Mouse (Mus musculus) heart, postnatal 0 days (tissue): ENCODE measurements at regions not wholly inside any gene's neighbourhood (a gene's known extent, or its start where the extent isn't known, plus 50 kb on each side); places are given as distances from the start of the nearest gene placed in this dataset.

ENCODE experiments used
- ATAC-seq: fragments of 200-750 bp; cut with Nextera tagmentation; 2 replicates; pipeline ENCODE4 v1.8.0; 2017; ENCODE audit warnings: low read depth, moderate number of reproducible peaks, moderate library complexity; ENCODE audit not compliant: insufficient read depth
- DNase-seq: peaks from one replicate; pipeline ENCODE4 v3.0.0-alpha.2; 2016; ENCODE audit warnings: low spot score
- H3K27ac ChIP-seq: fragments of 300-500 bp; sonication (generic); 2 replicates; pipeline ENCODE4 v1.5.1; 2014; ENCODE audit warnings: low read depth, mild to moderate bottlenecking
- H3K27me3 ChIP-seq: fragments of 300-500 bp; sonication (generic); 2 replicates; pipeline ENCODE4 v1.6.1; 2014; ENCODE audit warnings: low read length, mixed read lengths; ENCODE audit not compliant: control insufficient read depth, insufficient read depth
- H3K36me3 ChIP-seq: fragments of 300-500 bp; sonication (generic); replicated peaks from 2 replicates; pipeline ENCODE4 v1.6.1; 2014; ENCODE audit warnings: low read length, mixed read lengths; ENCODE audit not compliant: control insufficient read depth, insufficient read depth
- H3K4me1 ChIP-seq: fragments of 300-500 bp; sonication (generic); 2 replicates; pipeline ENCODE4 v1.6.1; 2014; ENCODE audit warnings: antibody characterized with exemption; ENCODE audit not compliant: control insufficient read depth, insufficient read depth
- H3K4me2 ChIP-seq: fragments of 300-500 bp; sonication (generic); 2 replicates; pipeline ENCODE4 v1.6.1; 2014; ENCODE audit warnings: low read depth, mild to moderate bottlenecking, low read length, moderate library complexity
- H3K4me3 ChIP-seq: fragments of 300-500 bp; sonication (generic); 2 replicates; pipeline ENCODE4 v1.5.1; 2014; ENCODE audit warnings: low read depth, low read length
- H3K9ac ChIP-seq: fragments of 300-500 bp; sonication (generic); replicated peaks from 2 replicates; pipeline ENCODE4 v1.6.1; 2014; ENCODE audit warnings: low read depth, low read length, mixed read lengths
- H3K9me3 ChIP-seq: fragments of 300-500 bp; sonication (generic); replicated peaks from 2 replicates; pipeline ENCODE4 v1.6.1; 2016; ENCODE audit warnings: low read length; ENCODE audit not compliant: control insufficient read depth
- CTCF ChIP-seq: IDR thresholded peaks from 2 replicates; pipeline ENCODE4 v1.5.1; 2016; ENCODE audit warnings: antibody characterized with exemption, control low read depth, low read depth
- EP300 ChIP-seq: IDR thresholded peaks from 2 replicates; pipeline ENCODE4 v1.6.1; 2016; ENCODE audit warnings: antibody characterized with exemption, low read depth
- WGBS: fragments of 180-500 bp; shearing (Covaris S2); extraction: QIAGEN DNeasy Blood & Tissue Kit; methylation state at CpG from one replicate; pipeline ENCODE4 v1.1.7; 2014; 5-methylcytosine and 5-hydroxymethylcytosine counted together

- no peak overlapping the region for H3K4me2 ChIP-seq
- H3K9ac ChIP-seq, result no peak overlapping the region
- H3K27ac ChIP-seq, result no peak overlapping the region
- DNase-seq (no peak), ATAC-seq (no peak)
- WGBS, result 66% methylated on average over 3 of the region's 3 CpGs
- H3K4me1 ChIP-seq, result no peaks in the 10 kb centered on the region
- H3K36me3 ChIP-seq, result no peaks in the 10 kb centered on the region
- H3K9me3 ChIP-seq, result no peaks in the 10 kb centered on the region
- H3K4me3 ChIP-seq, result no peak overlapping the region
- no peaks in the 10 kb centered on the region for H3K27me3 ChIP-seq
- TF ChIP-seq EP300 (no peak), CTCF (no peak)
These were observed 86.4 kb downstream of the Anapc4 start for GRCm38 (mm10) chr5:52920251-52920650.

GRCm38 (mm10) chr5:52920722-52921264 lies 87.0 kb downstream of the Anapc4 start:
- H3K27me3 ChIP-seq, result no peaks in the 10 kb centered on the region
- no peak for DNase-seq
- no peak overlapping the region for H3K4me2 ChIP-seq
- TF ChIP-seq CTCF (no peak), EP300 (no peak)
- no peak overlapping the region for H3K4me3 ChIP-seq
- no peak for ATAC-seq
- H3K9ac ChIP-seq, result no peak overlapping the region
- 66% methylated on average over 7 of the region's 7 CpGs for WGBS
- H3K9me3 ChIP-seq, result no peaks in the 10 kb centered on the region
- H3K27ac ChIP-seq, result no peak overlapping the region
- no peaks in the 10 kb centered on the region for H3K36me3 ChIP-seq
- H3K4me1 ChIP-seq, result no peaks in the 10 kb centered on the region

- no peaks in the 10 kb centered on the region for H3K27me3 ChIP-seq
- H3K9me3 ChIP-seq, result no peaks in the 10 kb centered on the region
- WGBS, result 74% methylated on average over 6 of the region's 6 CpGs
- no peak for ATAC-seq
- no peaks in the 10 kb centered on the region for H3K36me3 ChIP-seq
- H3K9ac ChIP-seq, result no peak overlapping the region
- no peak overlapping the region for H3K4me2 ChIP-seq
- DNase-seq, result no peak
- H3K27ac ChIP-seq, result no peak overlapping the region
- TF ChIP-seq CTCF, result no peak
- TF ChIP-seq EP300, result no peak
- no peak overlapping the region for H3K4me3 ChIP-seq
- H3K4me1 ChIP-seq, result no peaks in the 10 kb centered on the region
These were observed 91.2 kb downstream of the Anapc4 start for GRCm38 (mm10) chr5:52925006-52925405.

- DNase-seq, result no peak
- Histone ChIP-seq H3K9me3 (no peaks in the 10 kb centered on the region), H3K4me2 (no peak overlapping the region), H3K27me3 (no peaks in the 10 kb centered on the region), H3K27ac (no peak overlapping the region), H3K4me3 (no peak overlapping the region), H3K36me3 (no peaks in the 10 kb centered on the region), H3K9ac (no peak overlapping the region), H3K4me1 (no peaks in the 10 kb centered on the region)
- ATAC-seq, result no peak
- WGBS, result 74% methylated on average over 8 of the region's 8 CpGs
- TF ChIP-seq EP300, result no peak
- TF ChIP-seq CTCF, result no peak
These were observed 95.9 kb downstream of the Anapc4 start for GRCm38 (mm10) chr5:52929690-52930089.

- DNase-seq (no peak), ATAC-seq (no peak)
- no peak overlapping the region for H3K27ac ChIP-seq
- H3K27me3 ChIP-seq, result no peaks in the 10 kb centered on the region
- 68% methylated on average over 6 of the region's 6 CpGs for WGBS
- no peak overlapping the region for H3K9ac ChIP-seq
- no peaks in the 10 kb centered on the region for H3K36me3 ChIP-seq
- H3K4me1 ChIP-seq, result no peaks in the 10 kb centered on the region
- no peak overlapping the region for H3K4me2 ChIP-seq
- H3K4me3 ChIP-seq, result no peak overlapping the region
- H3K9me3 ChIP-seq, result no peaks in the 10 kb centered on the region
- TF ChIP-seq CTCF, result no peak
These were observed 99.5 kb downstream of the Anapc4 start for GRCm38 (mm10) chr5:52933291-52933690.

- H3K4me1 ChIP-seq, result no peaks in the 10 kb centered on the region
- ATAC-seq (no peak), DNase-seq (no peak)
- H3K36me3 ChIP-seq, result no peaks in the 10 kb centered on the region
- no peak overlapping the region for H3K27ac ChIP-seq
- H3K9me3 ChIP-seq, result no peaks in the 10 kb centered on the region
- H3K27me3 ChIP-seq, result no peaks in the 10 kb centered on the region
- WGBS, result 61% methylated on average over 1 of the region's 1 CpGs
- no peak overlapping the region for H3K4me2 ChIP-seq
- H3K4me3 ChIP-seq, result no peak overlapping the region
- no peak for TF ChIP-seq CTCF
- TF ChIP-seq EP300, result no peak
- H3K9ac ChIP-seq, result no peak overlapping the region
These were observed 100.3 kb upstream of the Slc34a2 start for GRCm38 (mm10) chr5:52937626-52938025.
